Mouse (Mus musculus): ENCODE results near the gene Klhl26. TPM values are rescaled to one million over a fixed set of nuclear protein-coding genes. Genes with fewer than 3 reads are reported as not detected.

Klhl26 gene
- total RNA-seq, 2 experiments from 2014 or later, result 35.6 to 38.4 TPM

GRCm38 (mm10) chr8:70447639-70448420 lies 28.9 kb downstream of the Klhl26 start:
- DNase-seq (ENCODE audit: low spot score in 2 of 2), result peak; percentile 62 to 71

GRCm38 (mm10) chr8:70445988-70446387 lies 30.8 kb downstream of the Klhl26 start:
- no peak for DNase-seq (ENCODE audit: low spot score in 2 of 2)

- DNase-seq (ENCODE audit: low spot score in 2 of 2), result no peak
These were observed 33.4 kb downstream of the Klhl26 start for GRCm38 (mm10) chr8:70443326-70443725.

GRCm38 (mm10) chr8:70441565-70441964 lies 35.2 kb downstream of the Klhl26 start:
- no peak for DNase-seq (ENCODE audit: low spot score in 2 of 2)

- DNase-seq (ENCODE audit: low spot score in 2 of 2), result no peak
These were observed 36.5 kb downstream of the Klhl26 start for GRCm38 (mm10) chr8:70440246-70440645.

- DNase-seq (ENCODE audit: low spot score in 2 of 2), result no peak
These were observed 37.0 kb downstream of the Klhl26 start for GRCm38 (mm10) chr8:70439848-70440179.

GRCm38 (mm10) chr8:70439055-70439847 lies 37.5 kb downstream of the Klhl26 start, which contains the start of gene Crtc1:
Crtc1 (minus strand) TSS chr8:70439579.
- DNase-seq (ENCODE audit: low spot score in 2 of 2), result peak; percentile 97 to 98

- no peak for DNase-seq (ENCODE audit: low spot score in 2 of 2)
These were observed 38.3 kb downstream of the Klhl26 start for GRCm38 (mm10) chr8:70438423-70438822.

- DNase-seq (ENCODE audit: low spot score in 2 of 2), result no peak
These were observed 41.6 kb downstream of the Klhl26 start for GRCm38 (mm10) chr8:70435156-70435555.

GRCm38 (mm10) chr8:70432991-70433536 lies 43.7 kb downstream of the Klhl26 start:
- DNase-seq (ENCODE audit: low spot score in 2 of 2), result no peak

GRCm38 (mm10) chr8:70431213-70431612 lies 45.6 kb downstream of the Klhl26 start:
- DNase-seq (ENCODE audit: low spot score in 2 of 2), result no peak

GRCm38 (mm10) chr8:70426300-70426907 lies 50.4 kb downstream of the Klhl26 start:
- no peak for DNase-seq (ENCODE audit: low spot score in 2 of 2)

- no peak for DNase-seq (ENCODE audit: low spot score in 2 of 2)
These were observed 54.0 kb downstream of the Klhl26 start for GRCm38 (mm10) chr8:70422722-70423121.

- DNase-seq (ENCODE audit: low spot score in 2 of 2), result no peak
These were observed 55.2 kb downstream of the Klhl26 start for GRCm38 (mm10) chr8:70421349-70422104.

- DNase-seq (ENCODE audit: low spot score in 2 of 2), result no peak
These were observed 56.7 kb downstream of the Klhl26 start for GRCm38 (mm10) chr8:70419879-70420643.

GRCm38 (mm10) chr8:70418954-70419353 lies 57.8 kb downstream of the Klhl26 start:
- peak in 1 of 2 experiments; percentile 57 for DNase-seq (ENCODE audit: low spot score in 2 of 2)

- peak; percentile 49 to 63 for DNase-seq (ENCODE audit: low spot score in 2 of 2)
These were observed 58.9 kb downstream of the Klhl26 start for GRCm38 (mm10) chr8:70417914-70418313.

- DNase-seq (ENCODE audit: low spot score in 2 of 2), result peak in 1 of 2 experiments; percentile 40
These were observed 59.8 kb downstream of the Klhl26 start for GRCm38 (mm10) chr8:70416941-70417340.

GRCm38 (mm10) chr8:70415540-70416451 lies 61.0 kb downstream of the Klhl26 start:
- peak in 1 of 2 experiments; percentile 49 for DNase-seq (ENCODE audit: low spot score in 2 of 2)
